Mouse (Mus musculus) small intestine, adult 2 months (tissue): ENCODE measurements around the gene Pank1.

Source experiments
- CTCF ChIP-seq: fragments of 200-500 bp; IDR thresholded peaks from 2 replicates; pipeline ENCODE4 v1.5.1; 2012; ENCODE audit warnings: low read depth, mild to moderate bottlenecking, control low read depth, inconsistent platforms, low read length, moderate library complexity, mixed read lengths; ENCODE audit not compliant: insufficient replicate concordance, insufficient read length; ENCODE audit errors: extremely low read depth
- POLR2A ChIP-seq: fragments of 200-500 bp; IDR thresholded peaks from 2 replicates; pipeline ENCODE4 v1.6.1; 2012; ENCODE audit warnings: low read depth, mild to moderate bottlenecking, control low read depth, inconsistent platforms, low read length, moderate library complexity

DNA sequence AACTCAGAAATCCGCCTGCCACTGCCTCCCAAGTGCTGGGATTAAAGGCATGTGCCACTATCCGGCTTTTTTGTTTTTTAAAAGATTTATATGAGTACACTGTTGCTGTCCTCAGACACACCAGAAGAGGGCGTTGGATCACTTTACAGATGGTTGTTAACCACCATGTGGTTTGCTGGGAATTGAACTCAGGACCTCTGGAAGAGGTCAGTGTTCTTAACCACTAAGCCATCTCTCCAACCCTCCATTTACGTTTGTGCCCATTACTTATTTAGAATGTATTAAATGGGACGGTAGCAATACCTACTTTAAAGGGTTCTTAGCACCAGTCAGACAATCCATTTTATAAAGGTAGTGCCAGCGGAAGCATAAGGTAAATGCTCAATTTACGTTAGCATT, 42.0 kb upstream of the Pank1 start:
- TF ChIP-seq POLR2A: no peak
- TF ChIP-seq CTCF: no peak
